Mouse (Mus musculus) kidney, embryonic 14.5 days (tissue): ENCODE results near the gene Ndufaf2. TPM values are rescaled to one million over a fixed set of nuclear protein-coding genes. Genes with fewer than 3 reads are reported as not detected.

ENCODE experiments used
- ATAC-seq: fragments of 200-750 bp; cut with Nextera tagmentation; 2 replicates; pipeline ENCODE4 v1.8.0; 2017; ENCODE audit warnings: moderate number of reproducible peaks, mild to moderate bottlenecking, moderate TSS enrichment, moderate library complexity; ENCODE audit not compliant: low FRiP score, low TSS enrichment
- H3K27ac ChIP-seq: fragments of 300-500 bp; sonication (generic); 2 replicates; pipeline ENCODE4 v1.5.1; 2014; ENCODE audit warnings: low read depth, mild to moderate bottlenecking, low read length, moderate library complexity, mixed read lengths
- H3K27me3 ChIP-seq: fragments of 300-500 bp; sonication (generic); 2 replicates; pipeline ENCODE4 v1.6.1; 2014; ENCODE audit warnings: mild to moderate bottlenecking, low read length; ENCODE audit not compliant: control insufficient read depth, insufficient read depth
- H3K36me3 ChIP-seq: fragments of 300-500 bp; sonication (generic); 2 replicates; pipeline ENCODE4 v1.6.1; 2014; ENCODE audit warnings: low read length, mixed read lengths; ENCODE audit not compliant: control insufficient read depth, insufficient read depth
- H3K4me1 ChIP-seq: fragments of 300-500 bp; sonication (generic); 2 replicates; pipeline ENCODE4 v1.6.1; 2014; ENCODE audit warnings: low read length, mixed read lengths; ENCODE audit not compliant: control insufficient read depth, insufficient read depth
- H3K4me2 ChIP-seq: fragments of 300-500 bp; sonication (generic); replicated peaks from 2 replicates; pipeline ENCODE4 v1.6.1; 2014; ENCODE audit warnings: low read depth, mild to moderate bottlenecking, low read length
- H3K4me3 ChIP-seq: fragments of 300-500 bp; sonication (generic); 2 replicates; pipeline ENCODE4 v1.5.1; 2014; ENCODE audit warnings: mild to moderate bottlenecking, low read length
- H3K9ac ChIP-seq: fragments of 300-500 bp; sonication (generic); 2 replicates; pipeline ENCODE4 v1.6.1; 2014; ENCODE audit warnings: low read depth, mild to moderate bottlenecking, low read length, moderate library complexity
- H3K9me3 ChIP-seq: fragments of 300-500 bp; sonication (generic); 2 replicates; pipeline ENCODE4 v1.6.1; 2016; ENCODE audit warnings: low read length; ENCODE audit not compliant: control insufficient read depth
- WGBS: fragments of 180-500 bp; shearing (Covaris S2); extraction: QIAGEN DNeasy Blood & Tissue Kit; methylation state at CpG from one replicate; pipeline ENCODE4 v1.1.7; 2014; 5-methylcytosine and 5-hydroxymethylcytosine counted together
- polyA plus RNA-seq: library from polyadenylated mRNA; unstranded; fragments of >200 nt; fragmentation: Nextera tagmentation; extraction: Ambion mirVana; gene quantifications from 2 replicates; pipeline ENCODE4 v1.2.1, GENCODE M21; 2014

Gene Ndufaf2
- polyA plus RNA-seq, 1 experiment from 2014 or later, result 80.4 TPM

- Histone ChIP-seq H3K9ac (no peak overlapping the region), H3K27me3 (no peaks in the 10 kb centered on the region), H3K9me3 (no peaks in the 10 kb centered on the region), H3K4me1 (no peaks in the 10 kb centered on the region), H3K4me2 (no peak overlapping the region), H3K4me3 (no peak overlapping the region), H3K27ac (no peak overlapping the region), H3K36me3 (peaks cover 54% of the 10 kb centered on the region)
- WGBS, result 79% methylated on average over 5 of the region's 5 CpGs
- ATAC-seq, result no peak
These were observed 22.4 kb upstream of the Ndufaf2 start for GRCm38 (mm10) chr13:108180821-108181220.

GRCm38 (mm10) chr13:108179618-108180017 lies 21.2 kb upstream of the Ndufaf2 start:
- Histone ChIP-seq H3K9me3 (no peaks in the 10 kb centered on the region), H3K4me1 (no peaks in the 10 kb centered on the region), H3K4me3 (no peak overlapping the region), H3K36me3 (peaks cover 51% of the 10 kb centered on the region; the same call in 1 of the 2 replicates), H3K9ac (no peak overlapping the region), H3K27me3 (no peaks in the 10 kb centered on the region), H3K4me2 (no peak overlapping the region), H3K27ac (no peak overlapping the region)
- WGBS, result 91% methylated on average over 8 of the region's 8 CpGs
- no peak for ATAC-seq

- no peak for ATAC-seq
- Histone ChIP-seq H3K4me3 (no peak overlapping the region), H3K27ac (no peak overlapping the region), H3K4me1 (no peaks in the 10 kb centered on the region), H3K4me2 (no peak overlapping the region), H3K36me3 (peaks cover 38% of the 10 kb centered on the region; the same call in 1 of the 2 replicates), H3K9me3 (no peaks in the 10 kb centered on the region), H3K27me3 (no peaks in the 10 kb centered on the region), H3K9ac (no peak overlapping the region)
- 89% methylated on average over 8 of the region's 8 CpGs for WGBS
These were observed 12.1 kb upstream of the Ndufaf2 start for GRCm38 (mm10) chr13:108170511-108170910.

- no peak for ATAC-seq
- WGBS, result 100% methylated on average over 1 of the region's 1 CpGs
- no peaks in the 10 kb centered on the region for H3K9me3 ChIP-seq
These were observed 11.6 kb upstream of the Ndufaf2 start for GRCm38 (mm10) chr13:108170002-108170401.

GRCm38 (mm10) chr13:108164621-108165020 lies 6.2 kb upstream of the Ndufaf2 start:
- Histone ChIP-seq H3K4me2 (no peak overlapping the region), H3K4me3 (no peak overlapping the region), H3K36me3 (peaks cover 16% of the 10 kb centered on the region; the same call in 1 of the 2 replicates), H3K4me1 (peaks cover 3% of the 10 kb centered on the region; the same call in 1 of the 2 replicates), H3K27me3 (no peaks in the 10 kb centered on the region), H3K9ac (no peak overlapping the region), H3K9me3 (no peaks in the 10 kb centered on the region), H3K27ac (no peak overlapping the region)
- ATAC-seq, result no peak
- WGBS, result 87% methylated on average over 3 of the region's 3 CpGs

More at GRCm38 (mm10) chr13:108170002-108170401, 11.6 kb upstream of the Ndufaf2 start:
- Histone ChIP-seq H3K27ac (no peak overlapping the region), H3K9ac (no peak overlapping the region), H3K4me3 (no peak overlapping the region), H3K36me3 (peaks cover 35% of the 10 kb centered on the region; the same call in 1 of the 2 replicates), H3K4me1 (no peaks in the 10 kb centered on the region), H3K4me2 (no peak overlapping the region), H3K27me3 (no peaks in the 10 kb centered on the region)

GRCm38 (mm10) chr13:108163912-108164311 lies 5.5 kb upstream of the Ndufaf2 start:
- Histone ChIP-seq H3K4me2 (no peak overlapping the region), H3K27ac (no peak overlapping the region), H3K27me3 (no peaks in the 10 kb centered on the region), H3K9me3 (no peaks in the 10 kb centered on the region), H3K9ac (no peak overlapping the region), H3K36me3 (peaks cover 12% of the 10 kb centered on the region; the same call in 1 of the 2 replicates), H3K4me3 (no peak overlapping the region), H3K4me1 (peaks cover 6% of the 10 kb centered on the region; the same call in 1 of the 2 replicates)
- 96% methylated on average over 9 of the region's 9 CpGs for WGBS
- no peak for ATAC-seq

GRCm38 (mm10) chr13:108159963-108160362 lies 1.5 kb upstream of the Ndufaf2 start:
- Histone ChIP-seq H3K4me2 (peak overlapping the region; percentile 79; the same call in 1 of the 2 replicates), H3K9me3 (no peaks in the 10 kb centered on the region), H3K4me3 (no peak overlapping the region; the same call in 1 of the 2 replicates), H3K9ac (peak overlapping the region; percentile 12; the same call in 1 of the 2 replicates), H3K27ac (no peak overlapping the region), H3K27me3 (no peaks in the 10 kb centered on the region), H3K4me1 (peaks cover 12% of the 10 kb centered on the region; the same call in 1 of the 2 replicates), H3K36me3 (peaks cover 12% of the 10 kb centered on the region; the same call in 1 of the 2 replicates)
- no peak for ATAC-seq
- WGBS, result 68% methylated on average over 7 of the region's 7 CpGs

GRCm38 (mm10) chr13:108159241-108159575 lies 785 bp upstream of the Ndufaf2 start:
- H3K27me3 ChIP-seq, result no peaks in the 10 kb centered on the region

GRCm38 (mm10) chr13:108157732-108158464 lies 525 bp downstream of the Ndufaf2 start:
- Histone ChIP-seq H3K9ac (peak overlapping the region; percentile 68), H3K4me3 (peak overlapping the region; percentile 93), H3K9me3 (no peaks in the 10 kb centered on the region), H3K27ac (no peak overlapping the region), H3K36me3 (peaks cover 10% of the 10 kb centered on the region; the same call in 1 of the 2 replicates), H3K4me1 (peaks cover 12% of the 10 kb centered on the region; the same call in 1 of the 2 replicates), H3K4me2 (peak overlapping the region; percentile 65), H3K27me3 (no peaks in the 10 kb centered on the region)
- WGBS, result 2% methylated on average over 40 of the region's 42 CpGs
- peak; percentile 4; the same call in 1 of the 2 replicates for ATAC-seq

More at GRCm38 (mm10) chr13:108159241-108159575, 785 bp upstream of the Ndufaf2 start:
- H3K27ac ChIP-seq, result no peak overlapping the region
- peaks cover 12% of the 10 kb centered on the region; the same call in 1 of the 2 replicates for H3K4me1 ChIP-seq
- ATAC-seq, result no peak
- WGBS, result 10% methylated on average over 8 of the region's 8 CpGs
- H3K36me3 ChIP-seq, result peaks cover 12% of the 10 kb centered on the region; the same call in 1 of the 2 replicates
- no peaks in the 10 kb centered on the region for H3K9me3 ChIP-seq
- H3K9ac ChIP-seq, result peak overlapping the region; percentile 74
- H3K4me3 ChIP-seq, result peak overlapping the region; percentile 93
- H3K4me2 ChIP-seq, result peak overlapping the region; percentile 79
